Mouse (Mus musculus) testis, adult 2 months (tissue): Measurements from ENCODE around the gene Astn2. TPM values are rescaled to one million over a fixed set of nuclear protein-coding genes. Genes with fewer than 3 reads are reported as not detected.

Experiments used
- H3K27ac ChIP-seq: fragments of 200-500 bp; 2 replicates; pipeline ENCODE4 v1.5.1; 2012; ENCODE audit warnings: low read depth, low read length; ENCODE audit not compliant: control insufficient read depth, insufficient read depth
- H3K27me3 ChIP-seq: fragments of 200-500 bp; 2 replicates; pipeline ENCODE4 v1.6.1; 2012; ENCODE audit warnings: mild to moderate bottlenecking, low read length, moderate library complexity; ENCODE audit not compliant: control insufficient read depth, insufficient read depth
- H3K36me3 ChIP-seq: fragments of 200-500 bp; 2 replicates; pipeline ENCODE4 v1.6.1; 2012; ENCODE audit warnings: mild to moderate bottlenecking, low read length; ENCODE audit not compliant: control insufficient read depth, insufficient read depth
- H3K4me1 ChIP-seq: fragments of 200-500 bp; 2 replicates; pipeline ENCODE4 v1.6.1; 2012; ENCODE audit warnings: low read length; ENCODE audit not compliant: control insufficient read depth, insufficient read depth
- H3K4me3 ChIP-seq: fragments of 200-500 bp; 2 replicates; pipeline ENCODE4 v1.5.1; 2012; ENCODE audit warnings: low read depth, mild to moderate bottlenecking, low read length, moderate library complexity, mixed read lengths; ENCODE audit not compliant: control insufficient read depth
- CTCF ChIP-seq: fragments of 200-500 bp; IDR thresholded peaks from 2 replicates; pipeline ENCODE4 v1.5.1; 2012; ENCODE audit warnings: low read depth, mild to moderate bottlenecking, inconsistent platforms, low read length, moderate library complexity; ENCODE audit not compliant: control insufficient read depth, insufficient read depth, insufficient replicate concordance
- POLR2A ChIP-seq: fragments of 200-500 bp; IDR thresholded peaks from 2 replicates; pipeline ENCODE4 v1.6.1; 2012; ENCODE audit warnings: low read depth, mild to moderate bottlenecking, inconsistent platforms, low read length, moderate library complexity; ENCODE audit not compliant: control insufficient read depth
- polyA plus RNA-seq: library from polyadenylated mRNA; depleted of rRNA; stranded (reverse); fragments of >200 nt; gene quantifications from 2 replicates; pipeline ENCODE4 v1.2.3, GENCODE M21; 2012

Gene Astn2
- polyA plus RNA-seq, 1 experiment: 0.20 TPM

GRCm38 (mm10) chr4:65969318-65969717 is 435.1 kb downstream of the Astn2 start:
- TF ChIP-seq POLR2A: no peak
- H3K27ac ChIP-seq: no peak overlapping the region
- H3K36me3 ChIP-seq: no peaks in the 10 kb centered on the region
- no peaks in the 10 kb centered on the region for H3K4me1 ChIP-seq
- no peaks in the 10 kb centered on the region for H3K27me3 ChIP-seq
- no peak overlapping the region for H3K4me3 ChIP-seq

GRCm38 (mm10) chr4:65964604-65965003 is 439.8 kb downstream of the Astn2 start:
- Histone ChIP-seq H3K27me3 (no peaks in the 10 kb centered on the region), H3K36me3 (no peaks in the 10 kb centered on the region), H3K4me3 (no peak overlapping the region), H3K27ac (no peak overlapping the region), H3K4me1 (no peaks in the 10 kb centered on the region)
- no peak for TF ChIP-seq CTCF
- TF ChIP-seq POLR2A: no peak

GRCm38 (mm10) chr4:65959188-65959759 is 445.1 kb downstream of the Astn2 start:
- no peaks in the 10 kb centered on the region for H3K27me3 ChIP-seq
- TF ChIP-seq POLR2A: no peak
- TF ChIP-seq CTCF: no peak
- no peak overlapping the region for H3K27ac ChIP-seq
- H3K4me3 ChIP-seq: no peak overlapping the region
- H3K36me3 ChIP-seq: no peaks in the 10 kb centered on the region
- H3K4me1 ChIP-seq: no peaks in the 10 kb centered on the region

GRCm38 (mm10) chr4:65958369-65959187 is 445.8 kb downstream of the Astn2 start:
- Histone ChIP-seq H3K27me3 (no peaks in the 10 kb centered on the region), H3K27ac (no peak overlapping the region), H3K4me3 (no peak overlapping the region), H3K4me1 (no peaks in the 10 kb centered on the region), H3K36me3 (no peaks in the 10 kb centered on the region)
- TF ChIP-seq POLR2A (no peak), CTCF (no peak)

GRCm38 (mm10) chr4:65951918-65952317 is 452.5 kb downstream of the Astn2 start:
- TF ChIP-seq CTCF (no peak), POLR2A (no peak)
- no peak overlapping the region for H3K27ac ChIP-seq
- no peaks in the 10 kb centered on the region for H3K36me3 ChIP-seq
- no peak overlapping the region for H3K4me3 ChIP-seq
- H3K4me1 ChIP-seq: no peaks in the 10 kb centered on the region
- H3K27me3 ChIP-seq: no peaks in the 10 kb centered on the region

GRCm38 (mm10) chr4:65947141-65947649 is 457.2 kb downstream of the Astn2 start:
- TF ChIP-seq CTCF (no peak), POLR2A (no peak)
- H3K4me1 ChIP-seq: no peaks in the 10 kb centered on the region
- H3K27me3 ChIP-seq: no peaks in the 10 kb centered on the region
- H3K27ac ChIP-seq: no peak overlapping the region
- no peaks in the 10 kb centered on the region for H3K36me3 ChIP-seq
- H3K4me3 ChIP-seq: no peak overlapping the region

GRCm38 (mm10) chr4:65946021-65946420 is 458.4 kb downstream of the Astn2 start:
- TF ChIP-seq CTCF (no peak), POLR2A (no peak)
- H3K4me1 ChIP-seq: no peaks in the 10 kb centered on the region
- no peak overlapping the region for H3K4me3 ChIP-seq
- no peak overlapping the region for H3K27ac ChIP-seq
- no peaks in the 10 kb centered on the region for H3K27me3 ChIP-seq
- no peaks in the 10 kb centered on the region for H3K36me3 ChIP-seq

GRCm38 (mm10) chr4:65930901-65931300 is 473.5 kb downstream of the Astn2 start:
- Histone ChIP-seq H3K27ac (no peak overlapping the region), H3K4me3 (no peak overlapping the region), H3K4me1 (no peaks in the 10 kb centered on the region), H3K36me3 (no peaks in the 10 kb centered on the region), H3K27me3 (no peaks in the 10 kb centered on the region)
- TF ChIP-seq POLR2A: no peak
- no peak for TF ChIP-seq CTCF
